Mouse (Mus musculus) layer of hippocampus, adult 9-10 months (tissue): ENCODE measurements around the gene Erc1.
A peak's percentile ranks its signal among the peaks of the same experiment; 100 is the strongest.
"Not testable (repeated sequence)": the region's sequence is repeated elsewhere in the genome, so short reads cannot be mapped to it uniquely, and the experiment has no call there.

ENCODE experiments used
- DNase-seq: peaks from one replicate; pipeline ENCODE4 v3.0.0; 2022; ENCODE audit warnings: low spot score

The Erc1 gene

GRCm38 (mm10) chr6:119848034-119848695, at the start of gene Erc1:
TSS of gene Erc1 (minus strand) at chr6:119848167.
- peak; percentile 67 for DNase-seq

GRCm38 (mm10) chr6:119892711-119893110, 44.7 kb upstream of the Erc1 start:
- DNase-seq: no peak

- no peak for DNase-seq
These were observed 35.2 kb upstream of the Erc1 start for GRCm38 (mm10) chr6:119883151-119883550.

- DNase-seq: peak; percentile 81
These were observed 16.5 kb upstream of the Erc1 start for GRCm38 (mm10) chr6:119864341-119865034.

GRCm38 (mm10) chr6:119861519-119861918, 13.6 kb upstream of the Erc1 start:
- no peak for DNase-seq

- DNase-seq: no peak
These were observed 12.3 kb upstream of the Erc1 start for GRCm38 (mm10) chr6:119860236-119860635.

GRCm38 (mm10) chr6:119855471-119855870, 7.5 kb upstream of the Erc1 start:
- no peak for DNase-seq

GRCm38 (mm10) chr6:119854156-119854555, 6.2 kb upstream of the Erc1 start:
- no peak for DNase-seq

GRCm38 (mm10) chr6:119849858-119850257, 1.9 kb upstream of the Erc1 start:
- DNase-seq: no peak

- no peak for DNase-seq
These were observed 1.4 kb upstream of the Erc1 start for GRCm38 (mm10) chr6:119849348-119849709.

- DNase-seq: no peak
These were observed 855 bp upstream of the Erc1 start for GRCm38 (mm10) chr6:119848696-119849347.

GRCm38 (mm10) chr6:119847518-119848033, 391 bp downstream of the Erc1 start:
- DNase-seq: no peak

GRCm38 (mm10) chr6:119846751-119847517, 1.0 kb downstream of the Erc1 start:
- no peak for DNase-seq

- no peak for DNase-seq
These were observed 18.0 kb downstream of the Erc1 start for GRCm38 (mm10) chr6:119829951-119830350.

- DNase-seq: no peak
These were observed 19.8 kb downstream of the Erc1 start for GRCm38 (mm10) chr6:119828165-119828564.

GRCm38 (mm10) chr6:119826701-119827100, 21.3 kb downstream of the Erc1 start:
- no peak for DNase-seq

GRCm38 (mm10) chr6:119822216-119822615, 25.8 kb downstream of the Erc1 start:
- no peak for DNase-seq

GRCm38 (mm10) chr6:119821158-119821557, 26.8 kb downstream of the Erc1 start:
- no peak for DNase-seq

GRCm38 (mm10) chr6:119818541-119818940, 29.4 kb downstream of the Erc1 start:
- DNase-seq: no peak

- DNase-seq: no peak
These were observed 32.5 kb downstream of the Erc1 start for GRCm38 (mm10) chr6:119815426-119815825.

GRCm38 (mm10) chr6:119813055-119813454, 34.9 kb downstream of the Erc1 start:
- DNase-seq: not testable (repeated sequence)
